Mouse (Mus musculus): ENCODE measurements around the gene Tradd.
A peak's percentile ranks its signal among the peaks of the same experiment; 100 is the strongest.

The Tradd gene

DNA sequence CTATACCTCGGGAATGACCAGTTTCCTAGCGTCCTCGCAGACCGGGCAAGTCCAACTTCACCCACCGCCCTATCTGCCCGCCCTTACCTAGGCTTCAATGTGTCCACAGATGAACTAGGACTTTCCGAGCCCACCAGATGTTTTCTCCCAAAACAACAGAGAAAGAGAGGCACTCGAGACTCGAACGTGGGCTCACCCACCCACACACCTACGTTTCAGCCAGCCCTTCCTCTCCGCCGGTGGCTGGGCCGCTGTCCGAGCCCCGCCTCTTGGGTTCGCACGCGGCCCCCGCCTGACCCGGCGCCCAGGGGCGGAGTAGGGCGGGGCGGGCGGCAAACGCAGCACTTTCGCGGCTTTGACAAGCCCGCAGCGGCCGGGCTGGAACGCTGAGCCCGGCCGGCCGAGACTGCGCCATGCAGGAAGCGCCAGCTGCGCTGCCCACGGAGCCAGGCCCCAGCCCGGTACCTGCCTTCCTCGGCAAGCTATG lies 5.1 kb upstream of the Tradd start, which contains the start of gene Hsf4:
TSS of gene Hsf4 (plus strand) at position 341 of the 487 bp plus-strand sequence.
- DNase-seq, result peak in 1 of 2 experiments; percentile 40

DNA sequence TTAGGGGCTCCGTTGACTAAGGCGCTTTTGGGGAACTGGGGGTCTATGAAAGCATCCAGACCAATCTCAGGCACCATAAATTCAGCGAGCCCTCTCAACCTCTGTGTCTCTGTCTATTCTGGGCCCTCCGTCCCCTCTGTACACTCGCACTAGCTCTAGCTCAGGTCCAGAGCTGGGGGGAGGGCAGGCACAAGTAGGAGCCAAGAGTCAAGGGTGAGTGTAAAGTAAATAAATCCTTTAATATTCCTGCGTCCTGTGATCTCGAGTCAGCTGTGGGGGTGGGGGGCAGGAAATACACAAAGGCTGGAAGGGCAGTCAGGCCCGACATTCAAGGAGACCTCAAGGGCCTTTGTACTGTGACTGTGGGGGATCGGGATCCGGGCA lies 4.7 kb upstream of the Tradd start:
- peak in 1 of 2 experiments; percentile 34 for DNase-seq

DNA sequence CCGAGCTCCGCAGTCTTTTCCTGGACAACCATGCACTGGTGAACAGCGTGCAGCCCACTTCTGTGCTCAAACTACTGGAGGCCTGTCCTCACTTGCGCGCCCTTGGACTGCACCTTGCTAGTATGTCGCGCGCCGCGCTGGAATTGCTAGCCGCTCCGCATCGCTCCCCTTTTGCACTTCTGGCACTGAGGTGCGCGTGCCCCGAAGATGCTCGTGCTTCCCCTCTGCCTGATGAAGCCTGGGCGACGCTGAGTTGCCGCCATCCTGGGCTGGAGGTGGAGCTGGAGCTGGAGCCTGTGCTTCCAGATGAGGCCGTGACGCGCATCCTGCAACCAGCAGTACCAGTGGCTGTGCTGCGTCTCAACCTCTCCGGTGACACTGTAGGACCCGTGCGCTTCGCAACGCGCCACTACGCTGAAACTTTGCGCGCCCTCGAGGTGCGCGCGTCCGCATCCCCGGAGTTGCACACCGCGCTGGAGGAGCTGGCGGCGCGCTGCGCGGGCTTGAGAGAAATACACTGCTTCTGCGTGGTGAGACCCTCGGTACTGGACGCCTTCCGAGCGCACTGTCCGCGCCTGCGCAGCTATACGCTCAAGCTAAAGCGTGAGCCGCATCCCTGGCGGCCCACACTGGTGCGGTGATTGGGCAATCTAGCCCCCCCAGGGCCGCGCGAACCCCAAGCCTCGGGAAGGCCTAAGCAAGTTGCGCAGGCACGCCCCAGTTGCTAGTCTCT lies 4.1 kb upstream of the Tradd start:
- peak; percentile 81 to 90 for DNase-seq

DNA sequence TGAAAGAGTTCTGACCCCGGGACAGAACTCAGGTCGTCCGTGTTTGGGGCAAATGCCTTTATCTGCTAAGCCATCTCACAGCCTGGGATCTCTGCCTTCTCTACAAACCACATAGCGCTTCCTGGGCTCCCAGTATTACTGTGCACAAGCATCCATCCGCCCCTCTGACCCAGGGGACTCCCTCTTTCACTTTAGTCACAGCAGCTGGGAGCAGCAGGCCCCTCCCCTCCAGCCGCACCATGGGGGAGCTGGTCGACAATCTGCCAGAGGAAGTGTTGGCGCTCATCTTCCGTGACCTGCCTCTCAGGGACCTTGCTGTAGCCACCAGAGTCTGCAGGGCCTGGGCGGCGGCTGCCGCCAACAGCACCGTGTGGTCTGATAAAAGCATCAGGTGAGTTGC lies 2.4 kb upstream of the Tradd start:
- peak in 1 of 2 experiments; percentile 34 for DNase-seq

DNA sequence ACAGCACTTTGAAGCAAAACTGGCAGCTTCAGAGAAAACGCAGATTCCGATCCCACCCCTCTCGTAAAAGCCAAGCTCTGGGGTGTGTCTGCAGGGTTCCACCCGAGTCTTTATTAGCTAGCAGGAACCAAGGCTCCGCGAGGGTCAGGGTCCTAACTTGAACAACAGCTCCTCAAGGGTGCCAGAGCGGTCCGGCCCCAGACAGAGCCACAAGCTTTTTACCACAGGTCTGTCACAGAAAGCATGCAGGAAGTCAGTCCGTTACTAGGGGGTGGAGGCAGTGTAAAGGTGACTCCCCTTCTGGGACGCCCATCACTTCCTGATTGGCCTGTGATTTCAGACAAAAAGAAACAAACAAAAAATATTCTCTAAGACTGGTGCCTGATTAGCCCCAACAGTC lies 719 bp upstream of the Tradd start:
- DNase-seq, result no peak

DNA sequence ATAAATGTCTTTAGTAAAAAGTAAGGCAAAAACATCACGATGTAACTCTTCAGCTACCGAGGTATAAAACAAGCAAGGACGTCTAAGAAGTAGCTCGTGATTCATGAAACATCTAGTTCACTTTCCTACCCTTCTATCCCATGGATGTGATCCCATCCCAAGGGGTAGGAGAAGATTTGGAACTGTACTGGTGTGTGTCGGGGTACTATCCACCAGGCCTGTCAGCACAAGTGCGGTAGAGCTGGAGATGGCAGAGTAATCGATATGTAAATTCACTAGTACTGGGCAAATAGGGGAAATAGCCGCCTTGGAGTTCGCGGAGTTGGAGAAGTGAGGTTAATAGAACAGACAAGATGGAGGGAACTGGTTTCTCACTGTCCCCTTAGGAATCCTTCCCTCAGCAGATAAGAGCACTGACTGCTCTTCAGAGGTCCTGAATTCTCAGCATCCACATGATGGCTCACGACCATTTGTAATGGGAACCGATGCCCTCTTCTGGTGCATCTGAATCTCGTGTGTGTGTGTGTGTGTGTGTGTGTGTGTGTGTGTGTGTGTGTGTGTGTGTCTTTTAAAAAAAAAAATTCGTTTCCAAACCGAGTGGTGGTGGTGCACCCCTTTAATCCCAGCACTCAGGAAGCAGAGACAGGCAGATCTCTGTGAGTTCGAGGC lies 1.0 kb downstream of the Tradd start:
- DNase-seq, result no peak

DNA sequence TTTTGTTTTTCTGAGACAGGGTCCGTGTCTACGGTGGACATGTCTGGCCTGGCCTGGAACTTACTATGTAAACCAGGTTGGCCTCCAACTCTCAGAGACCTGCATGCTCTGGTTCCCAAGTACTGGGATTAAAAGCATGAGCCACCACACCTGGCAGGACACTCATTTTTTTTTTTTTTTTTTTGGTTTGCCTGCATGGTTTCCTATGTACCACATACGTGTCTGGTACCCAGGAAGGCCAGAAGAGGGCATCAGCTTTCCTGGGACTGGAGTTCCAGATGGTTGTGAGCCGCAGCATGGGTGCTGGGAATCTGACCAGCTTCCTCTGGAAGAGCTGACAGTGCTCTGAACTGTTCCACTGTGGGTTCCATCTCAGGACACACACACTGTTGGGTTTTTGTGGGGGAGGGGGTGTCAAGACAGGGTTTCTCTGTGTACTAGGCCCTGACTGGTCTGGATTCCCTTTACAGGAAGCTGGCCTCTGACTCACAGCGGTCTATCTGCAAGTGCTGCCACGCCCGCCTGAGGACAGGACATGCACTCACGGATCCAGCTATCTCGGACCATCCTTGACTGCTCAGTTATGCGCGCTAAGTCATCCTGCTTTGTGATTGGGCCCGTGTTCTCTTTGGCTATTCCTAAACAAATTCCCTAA lies 3.0 kb downstream of the Tradd start:
- DNase-seq, result no peak

DNA sequence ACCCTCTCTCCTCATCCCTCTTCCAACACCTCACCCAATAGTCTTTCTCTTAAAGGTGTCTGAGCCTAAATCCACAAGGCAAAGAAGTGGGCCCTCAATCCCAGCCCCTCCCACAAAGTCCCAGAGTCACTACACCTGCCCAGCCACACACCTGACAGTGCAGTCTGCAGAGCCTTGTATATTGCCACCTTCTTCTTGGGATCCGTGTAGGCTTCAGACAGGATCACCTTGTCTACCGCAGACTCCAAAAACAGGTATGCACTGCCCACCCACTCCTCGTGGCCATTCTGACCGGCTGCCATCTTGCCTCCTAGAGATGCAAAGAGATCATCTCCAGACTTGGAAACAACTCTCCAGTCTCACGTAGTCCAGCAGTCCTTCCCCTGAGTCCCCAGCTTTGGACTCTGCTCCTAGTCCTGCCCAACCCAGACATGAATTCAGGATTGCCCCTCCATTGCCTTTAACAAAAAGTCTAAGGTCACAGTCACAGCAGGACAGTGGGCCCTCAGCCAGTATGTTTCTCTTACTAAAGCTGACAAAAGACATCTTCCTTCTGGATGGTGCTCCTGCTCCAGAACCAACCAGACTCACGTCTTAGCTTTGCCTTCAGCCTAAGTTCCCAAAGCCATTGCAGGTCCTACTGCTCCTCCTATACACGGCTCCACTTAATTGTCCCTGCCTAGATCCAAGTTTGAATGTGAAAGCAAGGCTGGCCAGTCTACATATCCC lies 3.9 kb downstream of the Tradd start:
- DNase-seq, result no peak

DNA sequence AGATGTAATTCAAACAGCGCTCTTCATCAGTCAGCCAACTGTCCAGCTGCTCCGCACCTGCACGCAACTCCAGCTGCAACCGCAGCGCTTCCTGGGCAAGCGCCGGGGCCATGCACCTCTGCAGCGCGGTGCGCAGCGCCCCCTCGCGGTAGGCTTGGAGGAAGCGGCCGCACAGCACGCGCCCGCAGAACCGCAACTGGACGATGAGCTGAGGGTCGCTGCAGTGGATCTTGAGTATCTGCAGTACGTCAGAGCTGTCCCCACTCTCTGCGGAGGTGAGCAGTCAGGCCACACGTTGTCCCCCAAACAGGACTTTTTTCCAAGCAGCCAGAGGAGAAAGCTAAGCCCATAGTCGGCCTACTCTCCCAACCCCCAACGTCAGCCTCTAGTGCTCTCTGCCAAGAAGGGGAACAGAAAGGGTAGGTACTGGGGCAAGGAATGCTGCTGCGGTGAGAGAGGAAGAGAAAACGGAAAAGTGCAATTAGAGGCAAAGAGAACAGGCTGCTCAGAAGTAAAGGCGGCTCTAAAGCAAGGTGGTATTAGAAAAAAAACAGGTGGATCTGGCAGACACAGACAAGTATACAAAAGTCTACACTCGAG lies 4.6 kb downstream of the Tradd start:
- DNase-seq, result peak; percentile 86 to 90

DNA sequence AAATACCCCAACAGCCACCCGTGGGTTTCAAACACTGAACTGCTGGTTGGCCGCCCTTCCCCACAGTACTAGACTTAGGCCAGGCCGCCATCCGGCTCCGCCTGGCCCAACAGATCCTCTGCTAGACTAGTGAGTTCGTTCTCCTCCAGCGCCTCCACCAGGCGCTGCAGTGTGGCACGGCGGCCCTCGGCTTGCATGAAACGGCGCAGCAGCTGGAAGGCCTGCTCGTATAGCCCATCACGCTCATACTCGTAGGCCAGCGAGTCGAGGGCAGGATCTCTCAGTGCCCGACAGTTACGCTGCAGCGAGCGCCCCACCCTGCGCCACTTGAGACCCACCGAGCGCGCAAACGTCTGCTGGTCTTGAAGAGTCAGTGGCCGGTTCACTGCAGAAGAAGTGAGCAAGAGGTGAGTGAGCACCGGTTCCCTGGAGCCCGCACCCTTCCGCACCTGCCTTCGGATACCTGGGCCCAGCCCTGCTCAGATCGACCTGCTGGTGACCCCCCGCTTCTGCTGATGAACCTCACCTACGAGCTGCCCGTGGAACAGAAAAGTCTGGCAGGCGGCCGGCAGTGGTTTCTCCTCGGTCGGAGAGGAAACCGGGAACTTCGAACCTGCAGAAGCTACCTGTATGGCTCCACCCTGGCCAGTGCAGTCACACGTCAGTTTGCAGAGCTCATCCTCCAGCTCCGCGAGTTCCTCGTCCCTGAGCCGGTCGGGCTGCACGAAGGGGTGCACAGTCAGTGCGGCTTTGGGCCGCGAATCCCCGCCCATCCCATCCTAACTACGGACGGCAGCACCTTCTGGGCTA lies 5.3 kb downstream of the Tradd start:
- peak; percentile 54 to 58 for DNase-seq

DNA sequence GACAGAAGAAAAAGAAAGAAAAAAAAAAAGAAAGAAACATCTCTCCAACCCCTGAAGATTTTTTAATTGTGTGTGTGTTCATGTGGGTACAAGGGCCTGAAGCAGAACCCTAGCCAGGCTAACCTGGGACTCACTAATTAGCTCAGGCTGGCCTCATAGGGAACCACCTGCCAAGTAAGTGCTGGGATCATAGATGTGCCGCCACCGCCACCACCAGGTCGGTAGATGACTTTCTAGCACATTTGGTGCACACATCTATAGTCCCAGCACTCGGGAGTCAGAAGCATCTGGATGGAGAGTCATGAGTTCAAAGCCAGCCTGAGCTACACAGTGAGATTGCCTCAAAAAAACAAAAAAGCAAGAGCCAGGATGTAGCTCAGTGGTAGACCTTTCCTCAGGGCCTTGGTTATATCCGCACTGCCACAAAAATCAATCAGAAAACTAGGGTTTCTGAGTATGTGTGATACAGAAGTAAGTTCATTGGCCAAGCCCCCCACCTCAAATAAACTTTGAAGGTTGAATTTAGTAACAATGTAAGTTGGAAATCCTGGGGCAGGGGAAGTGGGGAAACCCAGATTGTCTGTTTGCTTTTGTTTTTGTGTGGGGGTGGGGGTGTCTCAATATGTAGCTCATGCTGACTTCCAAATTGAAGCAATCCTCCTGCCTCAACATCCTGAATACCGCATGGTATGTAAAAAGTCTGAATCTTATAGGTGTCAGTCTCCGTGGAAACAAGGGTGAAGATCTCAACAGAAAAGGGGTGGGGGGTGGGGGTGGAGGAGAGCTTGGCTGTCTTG lies 6.9 kb downstream of the Tradd start:
- no peak for DNase-seq

DNA sequence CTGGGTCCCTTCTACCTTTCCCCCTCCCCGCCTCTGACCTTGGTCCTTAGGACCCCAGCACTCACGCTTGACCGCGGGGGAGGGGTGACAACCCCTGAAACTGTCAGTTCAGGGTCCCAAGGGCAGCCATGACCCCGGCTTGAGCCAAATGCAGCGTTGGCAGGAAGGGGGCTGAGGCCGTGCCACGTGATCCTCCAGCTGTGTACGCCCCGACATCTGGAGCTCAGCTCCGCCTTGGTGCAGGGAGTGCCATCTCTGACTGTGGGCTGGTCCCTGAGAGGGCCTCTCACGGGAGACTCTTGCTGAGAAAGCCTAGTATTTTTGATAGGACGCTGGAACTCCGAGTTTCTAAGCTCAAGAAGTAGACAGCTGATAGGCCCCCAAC lies 9.5 kb downstream of the Tradd start, which contains the start of gene B3gnt9:
TSS of gene B3gnt9 (minus strand) at position 188 of the 385 bp plus-strand sequence.
- DNase-seq, result peak in 1 of 2 experiments; percentile 51

DNA sequence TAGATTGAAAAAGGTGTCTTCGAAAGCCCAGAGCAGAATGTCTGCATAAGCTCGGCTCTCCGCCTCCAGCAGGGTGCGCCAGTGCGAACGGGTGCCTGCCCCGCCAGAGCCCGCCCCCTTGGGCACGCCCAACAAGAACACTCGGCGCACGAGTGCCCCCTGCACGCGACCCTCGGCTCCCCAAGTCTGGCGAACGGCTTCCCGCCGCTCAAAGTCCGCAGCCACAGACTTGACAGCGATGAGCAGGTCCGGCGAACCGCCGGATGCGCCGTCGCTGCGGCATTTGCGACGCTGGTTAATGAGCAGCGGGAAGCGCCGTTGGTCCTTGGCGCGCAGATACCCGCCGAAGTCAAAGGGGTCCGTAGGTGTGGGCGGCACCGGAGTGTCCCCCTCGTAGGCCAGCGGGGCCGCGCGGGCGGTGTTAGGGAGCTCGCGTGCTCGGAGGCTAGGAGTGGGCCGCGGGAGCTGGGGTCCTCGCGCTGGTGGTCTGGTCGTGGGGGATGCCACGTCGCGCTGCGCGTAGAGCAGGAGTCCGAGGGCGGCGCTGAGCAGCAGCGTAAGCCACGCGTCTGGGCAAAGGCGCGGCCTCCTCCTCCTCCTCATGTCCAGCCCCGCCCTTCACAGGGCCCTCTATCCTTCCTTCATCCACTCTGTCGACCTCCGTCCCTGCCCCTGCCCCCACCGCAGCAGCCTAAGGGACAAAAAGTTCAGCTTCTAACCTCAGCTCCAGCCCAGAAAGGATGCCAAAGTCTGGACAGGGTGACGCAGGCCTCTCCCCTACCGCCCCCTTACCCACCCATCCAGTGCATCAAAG lies 10.1 kb downstream of the Tradd start:
- DNase-seq, result peak; percentile 96 to 97

DNA sequence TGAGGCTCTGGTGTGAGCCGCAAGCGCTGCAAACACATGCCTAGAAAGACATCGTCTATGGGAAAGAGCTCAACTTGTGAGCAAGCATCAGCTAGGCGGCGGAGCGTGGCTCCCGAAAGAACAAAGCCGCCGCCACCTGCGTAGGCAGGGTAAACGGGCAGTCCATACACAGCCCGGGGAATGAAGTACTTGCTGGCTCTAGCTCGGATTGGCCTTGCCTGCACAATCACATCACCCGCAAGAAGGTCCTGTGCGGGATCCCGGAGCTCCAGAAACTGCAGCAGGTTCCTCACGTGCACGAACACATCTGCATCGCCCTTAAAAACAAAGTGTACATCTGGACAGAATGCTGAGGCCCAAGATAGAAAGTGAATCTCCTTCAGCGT lies 10.7 kb downstream of the Tradd start:
- peak in 1 of 2 experiments; percentile 39 for DNase-seq

DNA sequence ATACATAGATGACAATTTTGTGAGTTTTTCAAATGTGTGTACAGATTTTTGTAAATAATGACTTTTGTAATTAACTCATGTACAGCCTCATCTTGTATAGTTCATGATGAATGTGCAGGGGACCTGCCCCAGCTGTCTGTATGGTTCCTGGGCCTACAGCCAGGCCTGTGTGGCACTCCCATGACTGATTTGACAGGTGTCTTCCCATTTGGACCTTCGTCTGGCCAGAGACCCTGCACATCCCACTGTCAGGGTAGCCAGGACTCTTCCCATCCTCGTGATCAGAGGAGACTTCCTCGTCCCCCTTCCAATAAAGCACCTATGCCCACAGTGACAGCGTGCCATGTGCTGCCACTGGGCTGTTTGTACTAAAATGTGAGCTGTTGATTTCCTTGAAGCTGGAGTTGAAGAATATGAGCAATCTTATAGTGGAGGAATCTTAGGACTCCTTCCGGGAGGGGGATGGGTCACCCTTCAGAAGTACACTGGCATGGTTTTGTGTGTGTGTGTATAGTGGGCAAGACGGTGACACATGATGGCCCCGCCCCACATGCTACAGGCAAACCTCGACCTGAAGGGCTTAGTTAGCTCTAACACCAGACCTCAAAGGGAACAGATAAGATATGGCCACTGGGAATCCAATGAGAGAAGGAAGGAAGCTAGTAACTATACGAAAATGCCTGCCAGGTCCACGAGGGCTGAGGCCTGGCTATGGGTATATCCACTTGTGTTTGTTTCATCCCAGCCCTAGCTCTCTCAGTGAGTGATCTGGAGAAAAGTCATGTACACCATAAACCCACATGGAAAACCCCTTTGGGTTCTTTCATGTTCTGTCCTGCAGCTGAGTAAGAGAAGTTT lies 11.5 kb downstream of the Tradd start:
- no peak for DNase-seq

DNA sequence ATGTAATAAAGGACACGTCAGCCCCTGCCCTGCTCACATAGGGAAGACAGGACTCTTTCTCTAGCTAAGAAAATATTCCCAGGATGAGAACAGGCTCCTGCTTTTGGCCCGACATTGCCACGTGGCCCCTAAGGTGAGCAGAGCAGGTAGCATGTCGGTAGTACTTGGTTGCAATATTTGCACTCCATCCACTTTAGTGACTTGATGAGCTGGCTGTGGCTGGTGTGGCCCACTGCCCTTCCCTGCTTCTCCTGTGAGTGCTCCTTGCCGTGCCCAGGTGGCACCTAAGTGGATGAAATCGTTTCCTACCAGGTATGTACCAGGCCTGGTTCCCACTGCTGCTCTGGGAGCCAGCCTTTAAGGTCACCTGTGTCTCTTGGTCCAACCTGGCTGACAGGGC lies 12.5 kb downstream of the Tradd start:
- no peak for DNase-seq

DNA sequence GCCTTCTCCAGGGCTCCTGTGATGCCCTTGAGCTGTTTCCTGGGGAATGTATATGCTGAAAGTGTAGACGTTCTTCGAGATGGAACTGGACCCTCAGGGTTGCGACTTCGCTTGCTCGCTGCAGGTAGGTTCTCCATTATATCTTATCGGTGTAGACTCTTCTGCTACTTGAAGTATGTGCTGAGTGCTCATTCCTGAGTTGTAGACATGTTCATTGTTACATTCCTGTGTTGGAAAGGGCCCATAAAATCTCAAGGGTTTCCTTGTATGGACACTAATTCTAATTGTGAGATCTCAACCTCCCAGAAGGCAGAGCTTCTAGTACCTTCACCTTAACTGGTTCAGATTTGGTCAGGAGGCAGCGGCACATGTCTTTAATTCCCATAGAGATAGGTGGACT lies 23.4 kb downstream of the Tradd start:
- DNase-seq, result no peak

DNA sequence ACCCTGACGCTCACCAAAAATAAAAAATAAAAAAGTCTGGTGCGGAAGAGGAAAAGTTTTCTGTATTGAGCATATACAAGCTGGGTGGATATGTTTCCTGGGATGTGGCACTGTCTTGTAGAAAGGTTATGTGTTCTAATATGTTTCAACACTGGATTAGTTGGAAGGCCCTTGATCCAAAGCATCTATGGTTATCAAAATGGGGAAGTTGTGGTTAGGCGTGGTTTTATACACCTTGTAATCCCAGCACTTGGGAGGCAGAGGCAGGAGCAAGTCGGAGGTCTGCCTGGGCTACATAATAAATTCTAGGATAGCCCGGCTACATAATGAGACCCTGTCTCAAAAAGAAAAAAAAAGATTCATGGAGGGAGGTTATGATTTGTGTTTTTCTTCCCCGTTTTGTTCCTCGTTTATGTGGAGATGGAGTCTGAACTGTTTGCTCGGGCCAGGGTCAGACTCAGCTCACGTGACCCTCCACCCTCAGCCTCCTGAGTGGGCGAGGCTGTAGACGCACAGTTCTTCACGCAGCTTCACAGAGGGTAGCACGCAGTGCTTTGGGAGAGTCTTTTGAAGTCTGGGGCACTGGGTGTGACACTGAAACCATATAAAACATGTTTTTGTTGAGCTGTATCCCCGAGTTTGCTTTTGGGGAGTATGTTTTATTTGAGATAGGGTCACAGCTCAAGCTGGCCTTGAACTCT lies 26.8 kb downstream of the Tradd start:
- DNase-seq, result no peak
